Mouse (Mus musculus) layer of hippocampus, postnatal 14 days (tissue): ENCODE measurements at regions not wholly inside any gene's neighbourhood (a gene's known extent, or its start where the extent isn't known, plus 50 kb on each side); places are given as distances from the start of the nearest gene placed in this dataset.
"Not testable (repeated sequence)": the region's sequence is repeated elsewhere in the genome, so short reads cannot be mapped to it uniquely, and the experiment has no call there.

Experiments
- DNase-seq, 2 experiments: peaks; one replicate each; pipeline ENCODE4 v3.0.0; 2021 to 2022; ENCODE audit warnings: low spot score in 2 of 2, mixed read lengths in 1 of 2

DNA sequence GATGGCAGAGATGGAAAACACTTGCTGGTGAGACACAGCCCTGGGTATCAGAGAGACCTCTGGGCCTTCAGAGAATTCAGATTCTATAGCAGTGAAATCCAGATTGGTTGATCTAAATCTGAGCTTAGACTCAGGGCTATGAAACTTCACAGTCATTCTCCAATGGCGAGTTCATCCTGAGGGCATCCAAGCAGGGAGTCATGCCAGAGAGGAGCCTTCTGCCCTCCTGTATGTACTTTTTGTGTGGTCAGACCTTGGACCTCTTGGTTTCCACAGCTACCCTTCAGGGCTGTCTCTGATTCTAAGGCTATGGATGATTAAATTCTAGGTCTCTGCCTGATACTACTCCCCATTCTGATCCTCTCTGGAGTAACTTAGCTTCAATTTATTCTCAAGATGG, 122.0 kb upstream of the Mettl15 start:
- no peak for DNase-seq

DNA sequence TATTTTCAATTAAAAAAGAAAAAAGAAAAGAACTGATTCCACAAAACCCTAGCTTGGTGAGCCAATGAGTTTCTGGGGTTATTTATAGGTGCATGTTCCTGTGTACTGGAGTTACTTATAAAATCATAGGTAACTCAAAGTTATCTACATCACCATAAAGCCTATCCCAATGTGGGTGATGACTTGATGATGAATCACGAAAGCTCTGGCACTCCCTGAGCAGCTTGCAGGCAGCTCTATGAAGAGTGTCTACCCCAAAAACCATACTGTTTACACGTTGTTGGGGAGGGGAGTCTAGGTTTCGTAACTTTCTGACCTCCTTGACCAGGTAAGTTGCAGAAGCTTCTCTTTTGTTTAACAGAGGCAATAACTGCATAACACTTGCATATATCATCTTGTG, 123.7 kb upstream of the Mettl15 start:
- DNase-seq: no peak

DNA sequence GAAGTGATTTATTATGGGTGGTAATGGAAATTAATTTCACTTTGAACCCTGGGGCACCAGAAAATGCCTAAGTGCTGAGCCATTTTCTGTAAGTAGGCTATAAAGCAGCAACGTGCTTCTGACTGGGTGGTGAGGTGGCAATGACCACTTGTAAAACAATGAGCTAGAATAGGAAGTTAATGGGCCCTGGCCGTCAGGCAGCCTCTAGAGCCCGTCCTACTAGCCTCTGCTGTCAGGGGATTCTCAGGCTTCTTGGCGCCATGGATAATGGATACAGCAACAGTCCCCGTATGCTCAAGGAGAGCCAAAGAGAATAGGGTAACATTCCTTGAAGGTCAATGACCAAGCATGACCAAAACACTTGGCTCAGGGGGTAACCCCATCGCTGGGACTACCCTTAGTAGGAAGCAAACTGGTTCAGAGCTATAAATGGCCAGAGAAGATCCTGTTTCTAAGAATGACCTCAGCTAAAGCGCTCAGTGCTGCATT, 126.1 kb upstream of the Mettl15 start:
- no peak for DNase-seq

DNA sequence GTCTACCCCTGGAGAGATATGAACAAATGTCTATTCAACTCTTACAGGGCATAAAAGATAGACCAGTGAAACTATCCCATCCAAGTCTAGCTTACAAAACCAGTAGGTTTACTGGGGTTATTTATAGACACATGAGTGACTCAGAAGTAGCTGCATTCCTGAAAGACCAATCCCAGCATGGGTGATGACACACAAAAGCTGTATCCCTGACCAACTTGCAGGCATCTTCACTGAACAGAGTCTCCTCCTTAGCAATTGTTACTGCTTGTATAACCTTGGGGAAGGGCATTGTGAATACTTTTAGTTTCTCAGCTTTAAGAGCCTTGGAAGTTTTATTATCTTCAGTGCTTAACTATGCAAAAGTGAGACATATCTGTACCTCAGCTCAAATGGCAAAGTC, 139.6 kb upstream of the Mettl15 start:
- DNase-seq: no peak

DNA sequence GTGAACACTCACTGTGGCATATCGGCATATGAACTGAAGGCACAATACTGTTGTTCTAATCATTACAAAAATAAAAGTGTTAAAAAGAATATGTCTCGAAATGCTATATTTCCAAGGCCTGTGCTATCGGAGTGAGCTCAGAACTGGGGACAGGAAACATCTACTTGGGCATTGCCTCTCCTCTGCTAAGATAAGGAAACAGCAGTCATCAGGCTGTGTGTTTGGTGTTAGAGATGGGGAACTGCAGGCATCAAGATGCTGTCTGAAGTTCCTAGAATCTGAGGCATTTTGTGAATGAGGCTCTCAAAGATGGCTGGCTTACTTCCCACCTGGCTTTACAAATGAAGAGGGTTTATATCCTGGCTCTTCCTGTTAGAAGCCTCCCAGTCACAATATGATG, 150.6 kb upstream of the Mettl15 start:
- DNase-seq: no peak

DNA sequence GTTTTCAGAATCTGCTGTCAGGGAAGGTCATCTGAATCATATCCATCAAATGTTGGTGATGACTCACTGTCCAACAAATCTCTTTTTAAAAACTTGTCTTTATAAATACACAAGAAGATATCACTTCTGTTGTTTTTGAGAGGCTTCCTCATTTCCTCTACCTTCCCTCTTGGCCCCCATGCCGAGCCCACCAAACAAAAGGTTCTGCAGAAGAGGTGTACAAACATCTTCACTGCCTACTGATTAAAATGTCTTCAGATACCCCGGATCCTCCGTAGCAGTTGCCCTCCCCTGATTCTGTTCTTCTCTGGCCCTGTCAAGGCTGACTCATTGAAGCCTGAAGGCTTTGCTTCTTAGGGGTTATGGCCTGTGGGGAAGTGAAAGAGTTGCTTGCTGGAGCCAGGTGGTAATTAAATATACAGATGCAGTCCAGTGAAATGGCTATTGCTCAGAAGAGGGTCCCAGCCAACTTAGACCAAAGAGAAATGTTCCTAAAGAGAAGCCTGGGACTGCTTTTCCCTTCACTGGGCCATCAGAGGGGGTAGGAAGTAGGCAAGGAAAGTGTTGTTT, 162.1 kb upstream of the Mettl15 start:
- no peak for DNase-seq

DNA sequence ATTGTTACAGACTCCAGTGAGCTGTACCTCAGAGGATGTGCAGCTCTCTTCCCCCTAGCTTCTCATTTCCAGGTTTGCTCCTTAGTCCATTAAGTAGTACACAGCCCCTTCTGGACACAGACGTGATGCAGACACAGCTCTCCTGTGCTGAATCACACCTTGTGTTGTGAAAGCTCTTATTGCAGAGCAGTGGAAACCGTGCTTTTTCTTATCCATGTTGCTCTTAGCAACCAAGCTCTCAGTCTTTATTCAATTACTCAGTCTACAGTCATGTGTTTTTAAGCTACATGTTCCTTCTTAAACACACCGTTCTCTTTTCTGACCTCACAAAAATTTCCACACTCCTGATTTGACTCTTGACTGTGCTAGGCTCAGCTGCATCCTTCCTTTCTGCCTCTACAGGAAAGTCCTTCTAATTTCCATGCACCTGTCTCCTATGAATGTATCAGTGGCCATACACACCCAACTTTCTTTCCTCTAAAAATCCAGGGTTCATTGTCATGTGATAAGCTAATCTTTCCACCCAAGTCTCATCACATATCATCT, 163.0 kb upstream of the Mettl15 start:
- DNase-seq: no peak

DNA sequence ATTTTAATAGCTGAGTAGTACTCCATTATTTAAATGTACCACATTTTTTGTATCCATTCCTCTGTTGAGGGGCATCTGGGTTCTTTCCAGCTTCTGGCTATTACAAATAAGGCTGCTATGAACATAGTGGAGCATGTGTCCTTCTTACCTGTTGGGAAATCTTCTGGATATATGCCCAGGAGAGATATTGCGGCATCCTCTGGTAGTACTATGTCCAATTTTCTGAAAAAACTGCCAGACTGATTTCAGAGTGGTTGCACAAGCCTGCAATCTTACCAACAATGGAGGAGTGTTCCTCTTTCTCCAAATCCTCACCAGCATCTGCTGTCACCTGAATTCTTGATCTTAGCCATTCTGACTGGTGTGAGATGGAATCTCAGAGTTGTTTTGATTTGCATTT, 181.7 kb upstream of the Mettl15 start:
- DNase-seq: not testable (repeated sequence)

DNA sequence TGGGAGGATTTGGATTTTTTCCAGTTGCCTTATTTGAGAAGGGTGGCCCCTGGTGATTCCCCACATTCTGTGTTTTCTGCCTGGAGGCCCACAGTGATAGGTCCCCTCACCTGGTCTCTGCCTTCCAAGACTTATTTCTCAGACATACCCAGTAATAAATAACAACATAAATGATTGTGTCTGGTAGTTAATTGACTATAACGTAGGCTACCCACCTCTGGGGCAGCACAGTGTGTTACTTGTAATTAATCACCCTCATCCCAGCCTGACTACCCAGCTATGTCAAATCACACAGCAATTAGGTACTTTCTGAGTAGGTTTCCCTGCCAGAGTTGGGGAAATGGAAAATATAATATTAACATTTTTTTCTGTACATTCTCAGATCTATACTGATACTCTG, 190.2 kb upstream of the Bdnf start:
- DNase-seq: no peak

DNA sequence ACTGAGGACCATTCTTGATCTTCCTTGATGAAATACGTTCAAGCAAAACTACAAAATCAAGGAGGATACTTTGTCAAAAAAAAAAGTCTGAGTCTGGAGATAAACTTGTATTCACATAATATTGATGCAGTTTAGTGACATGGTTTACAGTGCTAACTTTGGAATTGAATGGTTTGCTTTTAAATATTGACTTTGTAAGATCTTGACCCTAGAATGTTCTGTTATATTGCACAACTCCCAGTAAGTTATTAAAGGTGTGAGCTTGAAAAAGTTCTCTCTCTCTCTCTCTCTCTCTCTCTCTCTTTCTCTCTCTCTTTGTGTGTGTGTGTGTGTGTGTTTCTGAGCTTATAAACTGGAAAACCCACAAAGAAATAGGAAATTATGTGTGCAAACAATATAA, 186.9 kb upstream of the Bdnf start:
- no peak for DNase-seq

DNA sequence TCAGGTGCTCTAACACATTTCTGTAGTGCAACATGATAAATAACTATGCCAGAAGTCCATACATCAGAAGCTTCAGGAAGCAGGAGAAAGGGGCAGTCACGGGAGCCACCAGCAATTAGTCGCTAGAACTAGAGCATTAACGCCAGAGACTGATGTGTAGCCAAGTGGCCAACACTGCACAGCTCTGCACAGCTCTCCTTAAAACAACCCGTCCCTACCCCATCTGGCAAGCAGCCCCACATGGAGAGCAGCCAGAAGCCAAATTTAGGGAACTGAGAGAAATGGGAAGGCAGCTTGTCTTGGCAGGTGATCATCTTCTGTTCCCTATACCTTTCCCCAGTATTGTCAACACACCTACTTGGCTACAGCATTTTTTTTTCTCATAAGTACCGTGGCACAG, 172.3 kb upstream of the Bdnf start:
- DNase-seq: peak; percentile 19 to 40

DNA sequence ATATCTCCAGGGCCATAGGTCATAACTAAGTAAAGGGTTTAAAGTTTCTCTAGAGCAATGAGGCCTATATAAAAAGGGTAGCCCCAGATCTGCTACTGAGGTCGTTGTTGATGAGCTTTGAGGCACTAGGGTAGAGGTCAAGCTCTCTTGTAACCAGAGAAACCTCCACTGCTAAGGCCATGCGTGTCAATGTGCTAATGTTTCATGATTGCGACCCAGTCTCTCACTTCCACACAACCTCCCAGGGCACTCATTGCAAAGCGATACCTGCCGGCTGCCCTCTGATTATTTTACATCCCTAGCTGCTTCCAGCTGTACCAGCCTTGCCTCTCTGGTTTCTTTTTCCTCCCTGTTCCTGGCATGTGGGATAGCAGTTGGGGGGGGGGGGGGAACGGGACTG, 169.6 kb upstream of the Bdnf start:
- no peak for DNase-seq

DNA sequence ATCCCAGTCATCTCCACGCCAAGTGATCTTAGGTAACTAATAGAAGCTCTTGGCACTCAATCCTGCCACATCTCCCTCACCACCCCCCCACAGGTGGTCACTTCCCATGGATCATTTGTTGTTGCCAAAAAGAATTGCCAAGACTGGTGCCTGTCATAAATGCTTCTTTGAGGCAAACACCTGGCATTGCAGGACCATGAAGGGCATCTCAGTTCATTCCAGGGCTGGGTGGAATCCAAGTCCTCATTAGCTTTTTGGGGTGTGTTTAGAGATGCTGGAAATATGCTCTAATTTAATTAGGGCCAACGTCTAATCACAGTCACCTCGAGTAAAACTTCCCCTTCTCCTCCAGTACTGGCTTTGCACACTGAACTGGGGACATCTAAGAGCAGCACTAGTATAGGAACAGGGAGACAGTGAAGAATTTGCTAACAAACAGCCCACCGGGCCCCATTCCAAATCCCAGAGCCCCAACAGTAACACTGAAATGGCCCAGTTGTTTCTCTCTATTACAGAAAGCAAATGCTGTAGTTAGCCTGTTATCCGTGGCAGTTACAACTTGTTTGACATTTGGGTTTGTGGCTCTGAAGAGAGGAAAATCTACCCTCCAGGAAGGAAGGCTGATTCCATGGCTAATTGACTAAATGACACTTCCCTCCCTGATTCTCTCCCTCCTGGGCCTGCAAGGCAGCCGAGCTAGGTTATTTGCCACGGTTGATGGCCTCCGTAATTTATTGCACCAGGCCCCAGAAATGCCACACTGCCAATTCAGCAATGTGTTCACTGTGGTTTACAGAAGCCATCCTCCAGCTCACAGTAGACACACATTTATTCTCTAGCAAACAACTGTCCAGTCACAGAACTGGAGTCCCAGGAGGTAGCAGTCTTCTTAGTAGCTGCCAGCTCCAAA, 164.2 kb upstream of the Bdnf start:
- DNase-seq: peak in 1 of 2 experiments; percentile 7

DNA sequence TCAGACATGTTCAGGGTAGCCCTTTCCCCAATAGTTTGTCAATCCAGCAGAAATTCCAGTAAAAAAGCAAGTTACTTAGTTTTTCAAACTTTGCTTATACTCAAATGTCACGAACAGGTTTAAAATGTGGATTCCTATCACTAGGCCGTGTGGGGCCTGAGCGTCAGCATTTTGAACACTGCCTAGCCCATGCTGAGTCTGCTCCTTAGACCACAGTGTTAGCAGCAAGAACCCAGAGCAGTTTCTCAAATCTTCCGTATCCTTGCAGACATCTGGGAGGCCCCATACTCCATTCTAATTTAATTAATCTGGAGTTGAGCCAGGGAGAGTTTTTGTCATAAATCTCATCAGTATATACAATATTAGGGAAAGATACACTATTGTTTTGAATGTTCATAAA, 163.4 kb upstream of the Bdnf start:
- no peak for DNase-seq

DNA sequence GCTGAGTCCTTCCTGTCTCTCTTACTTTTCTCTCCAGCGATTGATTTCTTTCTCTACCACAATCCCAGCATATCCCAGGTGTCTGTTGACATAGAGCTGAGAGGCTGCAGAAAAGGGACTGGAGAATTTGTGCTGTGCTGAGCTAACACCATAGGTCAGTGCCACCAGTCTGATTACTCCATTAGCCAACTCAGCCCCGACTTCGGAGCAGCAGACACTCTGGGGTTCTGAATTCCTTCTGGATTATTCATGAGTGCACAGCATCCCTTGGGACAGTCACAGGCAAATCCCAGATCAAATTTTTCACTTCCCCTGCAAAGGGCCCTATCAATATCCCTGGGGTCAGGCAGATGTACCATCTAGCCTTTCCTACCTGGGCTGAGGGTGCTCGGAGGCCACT, 155.2 kb upstream of the Bdnf start:
- DNase-seq: no peak

DNA sequence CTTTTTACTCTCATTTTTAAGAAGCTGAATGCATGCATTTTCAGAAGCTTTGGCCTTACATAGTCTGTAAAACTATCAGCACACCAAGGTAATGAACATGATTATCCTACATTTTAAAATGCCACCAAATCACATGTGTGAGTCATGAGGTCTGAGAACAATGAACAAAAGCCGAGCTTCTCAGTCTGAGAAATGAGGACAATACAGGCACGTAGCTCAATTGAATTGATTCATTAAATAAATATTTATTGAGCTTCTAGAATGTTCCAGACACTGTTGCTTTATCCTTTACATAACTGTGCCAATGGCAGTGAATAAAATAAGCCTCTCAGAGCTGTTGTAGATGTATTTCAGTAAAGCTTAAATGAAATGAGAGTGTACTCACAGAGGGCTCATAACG, 154.0 kb upstream of the Bdnf start:
- no peak for DNase-seq

DNA sequence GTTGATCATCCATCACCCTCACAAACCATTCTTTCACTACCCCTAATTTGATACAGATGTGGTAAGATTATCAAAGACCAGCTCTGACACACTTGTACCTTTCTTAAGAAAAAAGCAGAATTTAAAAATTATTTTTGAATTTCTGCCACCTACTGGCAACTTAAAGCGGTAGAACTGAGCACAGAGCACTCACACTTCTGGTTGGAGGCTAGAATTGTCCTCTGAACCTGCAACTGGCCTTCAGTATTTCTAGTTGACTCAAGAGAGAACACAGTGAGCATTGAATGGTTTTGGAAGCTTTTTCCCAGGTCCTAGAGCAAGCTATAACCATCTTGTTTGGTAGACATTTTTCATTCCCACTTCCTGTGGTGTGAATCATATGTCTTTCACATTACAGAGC, 135.0 kb upstream of the Bdnf start:
- no peak for DNase-seq

DNA sequence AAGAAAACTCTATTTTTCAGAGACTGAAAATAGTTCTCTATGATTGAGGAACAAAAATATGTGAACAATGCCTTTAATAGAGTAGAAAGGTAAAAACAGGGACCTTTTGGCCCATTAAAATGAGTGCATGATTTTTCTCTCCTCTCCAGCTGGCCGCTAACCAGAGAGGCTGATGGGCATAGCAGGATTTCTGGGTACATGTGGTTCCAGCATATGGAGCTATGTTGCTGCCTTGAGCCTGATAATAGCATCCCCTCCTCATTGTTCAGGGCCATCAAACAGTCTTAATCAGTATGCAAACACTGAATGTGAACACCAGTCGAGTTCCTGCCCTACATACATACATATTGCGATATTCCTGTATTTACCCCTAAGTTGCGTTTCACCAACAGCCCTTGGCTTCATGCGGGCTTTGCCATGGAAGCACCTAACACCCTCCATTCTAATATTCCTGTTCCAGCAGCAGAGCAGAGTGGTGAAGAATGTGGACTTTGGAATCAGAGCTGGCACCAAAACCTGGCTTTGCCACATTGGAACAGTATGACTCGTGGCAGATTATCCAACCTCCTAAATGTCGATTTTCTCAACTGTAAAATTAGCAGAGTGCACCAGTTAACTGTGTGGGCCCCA, 127.9 kb upstream of the Bdnf start:
- DNase-seq: peak; percentile 37 to 55

DNA sequence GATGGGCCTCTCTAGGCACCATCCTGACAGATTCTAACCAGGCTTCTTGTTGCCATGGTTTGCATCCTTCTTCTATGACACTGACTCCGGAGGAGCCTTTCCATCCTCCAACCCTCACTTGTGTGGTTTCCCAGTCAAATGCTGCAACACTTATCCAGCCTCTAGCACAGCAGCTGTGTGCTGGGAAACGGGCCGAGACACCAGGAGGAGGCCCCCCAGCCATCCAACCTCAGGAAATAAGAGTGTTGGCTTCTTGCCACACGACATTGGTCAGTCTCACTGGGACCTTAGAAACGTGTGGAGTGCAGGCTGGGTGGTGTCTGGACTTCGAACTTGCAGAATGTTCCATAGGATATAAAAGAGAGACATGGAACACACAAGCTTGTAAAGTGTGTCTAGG, 119.9 kb upstream of the Bdnf start:
- no peak for DNase-seq

DNA sequence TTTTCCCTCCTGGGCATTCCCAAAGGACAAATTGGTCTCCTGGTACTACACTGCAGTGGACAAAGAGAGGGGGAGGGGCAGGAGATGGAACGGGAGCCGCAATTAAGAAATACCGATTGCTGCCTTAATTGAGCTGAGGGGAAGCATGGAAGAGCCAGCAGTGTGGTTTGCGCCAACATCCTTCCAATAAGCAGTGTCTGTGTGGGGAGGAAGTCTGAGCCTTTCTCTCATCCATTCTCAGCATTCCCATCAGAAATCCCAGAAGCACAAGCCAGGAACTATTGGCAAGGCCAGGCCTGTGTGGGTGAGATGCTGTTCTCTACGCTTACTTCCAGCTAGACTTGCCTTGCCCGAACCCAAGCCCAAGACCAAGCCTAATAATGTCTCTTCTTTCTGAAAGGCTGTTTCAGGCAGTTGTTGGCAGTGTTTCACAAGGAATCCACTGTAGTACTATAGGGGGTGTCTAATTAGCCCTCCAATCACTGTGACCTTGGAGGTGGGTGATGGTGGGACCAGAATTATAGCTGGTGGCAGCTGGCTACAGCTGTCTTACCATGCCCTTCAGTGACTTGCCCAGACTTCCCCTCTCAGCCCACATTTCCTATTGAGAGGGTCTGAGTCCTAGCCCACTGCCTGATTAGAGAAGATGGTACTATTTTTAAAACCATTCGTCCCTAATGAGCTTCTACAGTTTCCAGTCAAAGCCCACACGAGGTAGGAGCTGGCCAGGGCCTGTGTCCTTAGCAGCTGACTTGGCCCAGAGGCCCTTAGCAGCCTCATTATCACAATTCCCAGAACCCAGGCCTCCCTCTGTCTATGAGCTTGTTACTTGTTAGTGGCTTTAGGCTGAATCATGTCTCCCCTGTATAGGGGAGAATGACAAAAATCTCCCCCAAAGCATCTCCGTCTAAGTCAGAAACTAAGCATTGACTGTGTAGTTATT, 115.1 kb upstream of the Bdnf start:
- peak; percentile 49 to 72 for DNase-seq

DNA sequence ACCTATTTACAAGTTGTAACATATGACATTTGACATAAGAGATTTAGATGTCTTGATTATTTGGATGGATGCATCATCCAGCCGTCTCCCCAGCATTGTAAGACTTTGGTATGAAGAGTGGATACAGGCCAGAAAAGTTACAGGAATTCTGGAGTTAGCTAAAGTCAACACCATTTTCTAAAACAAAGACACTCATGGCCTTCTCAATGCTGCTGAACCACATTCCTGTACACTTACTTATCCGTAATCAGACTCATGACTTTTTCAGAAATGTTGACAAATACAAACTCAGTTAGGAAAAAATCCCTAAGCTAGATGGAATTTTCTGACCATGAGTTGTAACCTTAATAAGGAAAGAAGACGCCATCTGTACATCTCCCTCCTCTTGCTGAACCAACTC, 111.5 kb upstream of the Bdnf start:
- no peak for DNase-seq
